Mouse (Mus musculus): ENCODE data around the gene Fam20c.

DNA sequence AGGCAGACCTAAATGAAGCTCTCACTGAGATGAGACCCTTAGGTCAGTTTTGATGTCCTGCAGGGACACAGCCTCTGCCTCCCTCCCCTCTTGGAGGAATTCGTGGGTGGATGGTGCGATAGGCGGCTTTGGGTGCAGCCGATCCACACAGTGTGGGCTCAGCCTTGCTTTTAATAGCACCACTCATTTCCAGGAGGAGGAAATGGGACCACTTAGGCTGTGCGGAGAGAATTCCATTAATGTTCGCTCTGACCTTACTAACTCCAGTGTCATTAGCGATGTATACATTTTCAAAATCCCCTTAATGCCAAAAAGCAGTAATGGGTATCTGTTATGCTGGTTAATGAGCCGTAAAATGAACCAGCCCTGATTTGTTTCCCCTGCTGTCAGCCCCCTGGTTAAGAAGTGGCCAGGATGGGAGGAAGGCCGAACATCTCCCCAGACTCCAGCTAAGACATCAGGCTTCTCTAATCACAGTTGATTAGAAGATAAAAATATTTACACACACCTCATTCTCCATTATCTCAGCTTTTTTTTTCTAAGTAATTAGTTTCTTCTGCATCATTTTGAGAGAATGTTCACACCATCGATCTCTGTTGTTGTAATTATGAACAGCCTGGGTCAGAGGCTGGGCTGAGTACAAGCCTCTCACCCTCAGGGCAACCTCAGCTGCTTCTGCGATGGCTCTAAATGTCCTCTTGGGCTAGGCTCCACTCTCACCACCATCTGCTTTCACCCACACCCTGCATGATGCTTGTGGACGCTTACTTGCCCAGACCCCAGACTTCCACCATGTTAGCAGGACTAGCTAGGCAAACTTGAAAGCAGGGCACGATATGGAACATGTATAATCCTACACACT, 33.8 kb upstream of the Fam20c start:
- no peak for TF ChIP-seq CTCF (IDR thresholded peaks at IDR 0.05)
- TF ChIP-seq EP300 (IDR thresholded peaks at IDR 0.05) = no peak

All from lung, postnatal 0 days (tissue).